Mouse (Mus musculus): ENCODE measurements around the gene Lcor.

Gene Lcor

Small RNA genes lying within 50 kb of the gene (microRNA-seq; reads per million reads assigned to microRNA genes)
- gene Mir8091 = 0 to 0.12 reads per million in 2 experiments

Measured in adrenal gland (tissue).